Mouse (Mus musculus) gastrocnemius, postnatal 4 days (tissue): ENCODE measurements around the gene Nmnat3. TPM values are rescaled to one million over a fixed set of nuclear protein-coding genes. Genes with fewer than 3 reads are reported as not detected.

Experiments used
- DNase-seq, 2 experiments: peaks; one replicate each; pipeline ENCODE4 v3.0.0; 2021 to 2022; ENCODE audit warnings: low spot score in 2 of 2, mixed read lengths in 2 of 2
- total RNA-seq, 2 experiments: library from RNA; stranded (reverse); gene quantifications; 2 replicates each; pipeline ENCODE4 v1.2.3; 2021

The Nmnat3 gene
- total RNA-seq, 2 experiments from 2014 or later: 5.8 to 7.3 TPM

DNA sequence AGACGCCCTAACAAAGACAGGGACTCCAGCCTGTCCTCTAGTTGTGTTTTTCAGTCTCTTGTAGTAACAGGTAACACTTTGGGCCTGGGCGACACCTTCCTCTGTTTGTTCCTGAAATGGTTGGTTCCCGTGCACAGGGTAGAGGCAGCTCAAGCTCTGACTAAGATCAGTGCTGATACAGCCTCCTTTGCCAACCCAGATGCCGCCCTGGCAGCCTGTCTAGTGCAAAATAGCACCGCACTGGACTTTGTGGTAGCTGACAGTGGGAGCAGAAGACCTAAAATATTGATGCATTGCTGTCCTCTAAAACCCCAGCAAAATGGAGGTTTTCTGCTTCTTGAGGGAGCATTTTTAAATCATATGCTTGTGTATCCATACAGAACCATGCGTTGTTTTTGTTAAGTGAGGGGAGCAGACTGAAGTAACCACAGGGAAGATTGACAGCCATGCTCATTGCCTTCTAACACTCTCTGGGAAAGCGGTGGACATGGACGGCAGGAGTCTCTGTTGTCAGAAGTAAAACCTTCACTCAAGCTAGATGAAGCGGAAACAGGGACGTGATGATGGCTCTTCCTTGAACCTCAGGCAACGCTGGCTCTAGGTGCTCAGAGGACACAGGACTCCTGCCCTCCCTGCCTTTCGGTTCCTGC, 24.2 kb downstream of the Nmnat3 start:
- no peak for DNase-seq

DNA sequence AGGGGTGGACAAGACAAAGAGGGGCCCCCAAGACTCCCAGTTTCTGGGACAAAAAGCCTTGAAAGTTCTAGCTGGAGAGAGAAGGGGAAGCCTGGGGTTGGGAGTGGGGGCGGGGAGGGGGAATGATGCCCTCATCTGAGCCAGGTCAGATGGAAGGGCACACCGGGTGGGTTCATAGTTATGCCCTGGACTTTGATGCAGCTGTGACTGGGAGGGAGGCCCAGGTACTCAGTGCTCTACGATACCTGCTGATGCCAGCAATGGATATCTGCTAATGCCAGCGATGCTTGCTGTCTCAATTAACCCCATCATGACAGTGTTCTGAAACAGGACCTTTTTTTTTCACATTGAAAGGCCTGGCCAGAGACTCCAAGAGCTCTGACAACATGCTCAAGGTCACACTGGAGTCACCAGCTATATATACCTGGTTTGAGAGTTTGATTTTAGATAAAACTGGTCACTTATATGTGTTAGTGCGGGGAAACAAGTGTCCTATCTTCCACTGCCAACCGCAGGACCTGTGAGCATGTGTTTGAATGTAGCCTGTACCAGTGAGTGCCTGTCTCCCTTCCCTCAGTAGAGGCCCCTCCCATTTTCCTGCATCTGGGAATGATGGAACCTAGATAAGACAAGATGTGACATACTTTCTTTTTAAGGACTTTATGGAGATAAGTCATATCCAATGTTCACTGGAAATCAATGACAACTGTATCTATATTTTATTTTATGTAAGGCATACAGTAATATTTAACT, 25.6 kb downstream of the Nmnat3 start:
- no peak for DNase-seq

DNA sequence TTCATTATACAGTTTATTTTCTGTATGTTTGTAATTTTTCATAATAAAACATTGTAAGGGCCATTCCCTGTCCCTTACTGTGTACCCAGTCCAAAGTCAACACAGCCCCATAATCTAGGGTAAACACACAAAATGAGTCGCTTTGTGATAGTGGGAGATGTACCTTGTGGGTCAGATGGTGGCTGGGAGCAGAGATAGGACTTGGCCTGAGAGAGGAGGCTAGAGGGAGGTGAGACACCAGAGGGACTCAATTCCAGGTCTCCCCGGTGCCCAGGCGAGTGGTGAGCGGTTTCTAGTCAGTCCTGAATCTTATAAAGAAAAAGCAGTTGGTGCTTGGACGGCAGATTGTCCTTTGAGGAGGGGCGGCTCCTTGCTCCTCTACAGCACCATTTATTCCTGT, 26.4 kb downstream of the Nmnat3 start:
- no peak for DNase-seq

DNA sequence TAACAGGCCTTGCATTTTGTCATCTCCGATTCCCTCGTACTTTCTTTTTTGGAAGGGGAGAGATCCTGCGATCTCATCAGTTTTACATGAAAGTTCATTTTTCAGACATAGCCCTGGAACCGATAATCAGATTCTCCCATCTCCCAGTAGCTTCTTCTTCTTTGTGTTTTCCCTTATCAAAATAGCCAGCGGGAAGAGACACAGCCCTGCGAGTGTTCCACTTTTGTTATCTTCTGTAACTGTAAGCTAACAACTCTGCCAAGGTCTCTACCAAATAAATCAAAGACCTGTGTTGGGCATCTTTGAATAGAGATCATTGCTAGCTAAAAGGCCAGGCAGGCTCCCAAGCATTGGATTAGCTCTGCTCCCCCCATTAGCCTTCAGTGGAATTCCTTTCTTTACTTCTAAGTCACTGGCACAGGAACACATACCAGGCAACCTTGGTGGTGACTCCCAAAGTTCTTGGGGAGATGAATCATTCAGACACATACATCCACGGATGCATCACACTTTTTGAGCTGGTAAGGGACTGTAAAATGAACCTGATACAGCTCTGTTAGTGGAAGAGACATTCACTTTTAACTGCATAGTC, 26.9 kb downstream of the Nmnat3 start:
- DNase-seq: no peak

- DNase-seq: no peak
Observed at GRCm38 (mm10) chr9:98317897-98318296, 30.7 kb downstream of the Nmnat3 start.

DNA sequence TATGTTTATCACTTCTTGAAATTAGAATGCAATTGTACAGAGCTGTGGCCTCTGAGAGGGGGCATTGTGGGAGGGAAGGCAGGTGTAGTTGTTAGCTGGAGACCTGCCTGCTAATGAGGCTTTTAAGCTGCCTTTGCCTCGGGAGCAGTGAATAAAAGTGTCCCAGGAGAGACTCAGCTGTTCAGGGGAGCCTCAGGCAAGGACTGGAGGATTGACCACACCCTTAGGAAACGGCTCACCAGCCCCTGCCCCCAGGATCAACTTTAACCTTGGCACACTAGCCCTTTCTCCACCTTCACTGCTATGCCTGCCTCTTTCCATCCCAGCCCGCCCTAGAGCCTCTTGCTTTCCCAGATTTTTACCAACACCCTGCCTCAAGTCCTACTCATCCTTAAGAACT, 31.6 kb downstream of the Nmnat3 start:
- DNase-seq: no peak

DNA sequence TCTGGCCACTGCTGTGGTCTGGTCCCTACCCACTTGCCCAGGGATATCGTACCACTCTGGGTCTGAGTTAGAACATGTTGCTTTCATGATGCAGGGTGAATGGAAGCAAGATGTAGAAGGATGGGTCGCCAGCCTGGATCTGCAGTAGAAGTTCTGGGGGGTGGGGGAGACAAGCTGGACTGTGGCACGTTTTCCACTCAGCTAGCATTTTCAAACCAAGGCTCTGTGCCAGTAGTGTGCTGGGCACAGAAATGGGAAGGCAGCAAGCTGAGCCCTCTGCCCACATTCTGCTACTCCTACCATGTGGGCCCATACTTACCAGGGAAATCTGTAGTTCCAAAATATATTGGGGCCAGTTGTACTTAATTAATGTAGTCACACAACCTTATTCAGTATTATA, 33.5 kb downstream of the Nmnat3 start:
- DNase-seq: no peak

- DNase-seq: no peak
Observed at GRCm38 (mm10) chr9:98326088-98326487, 38.9 kb downstream of the Nmnat3 start.

DNA sequence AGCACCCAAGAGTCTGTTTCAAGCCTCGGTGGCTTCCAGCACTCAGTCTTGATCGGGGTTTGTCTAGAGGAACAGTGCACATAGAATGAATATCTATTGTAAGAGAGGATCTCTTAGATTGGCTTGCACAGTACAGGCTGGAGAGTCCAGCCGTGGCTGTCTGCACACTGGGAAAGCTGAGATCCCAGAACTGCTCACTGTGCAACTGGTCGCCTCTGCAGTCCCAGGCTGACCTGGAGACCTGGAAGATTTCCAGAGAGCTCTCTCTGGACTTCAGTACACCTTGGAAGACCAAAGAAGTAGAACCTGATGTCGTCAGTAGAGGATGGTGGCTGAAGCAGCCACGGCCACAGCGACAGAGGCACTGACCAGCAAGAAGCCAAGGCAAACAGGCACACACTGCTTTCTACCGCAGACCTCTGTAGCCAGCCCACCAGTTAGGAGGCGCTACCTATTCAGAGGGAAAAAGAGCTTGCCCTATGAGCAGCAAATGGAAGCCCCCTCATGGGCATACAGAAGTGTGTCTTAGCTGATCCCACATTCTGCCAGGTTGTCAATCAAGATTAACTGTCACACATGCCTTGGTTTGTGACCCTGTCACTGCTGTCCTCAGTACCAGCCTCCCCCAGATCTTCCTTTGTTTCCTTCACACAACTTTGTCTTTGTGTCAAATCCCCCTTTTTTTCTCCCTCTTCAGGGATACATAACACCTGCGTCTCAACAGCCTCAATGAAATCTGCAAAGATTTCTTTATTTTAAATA, 41.4 kb downstream of the Nmnat3 start:
- no peak for DNase-seq

DNA sequence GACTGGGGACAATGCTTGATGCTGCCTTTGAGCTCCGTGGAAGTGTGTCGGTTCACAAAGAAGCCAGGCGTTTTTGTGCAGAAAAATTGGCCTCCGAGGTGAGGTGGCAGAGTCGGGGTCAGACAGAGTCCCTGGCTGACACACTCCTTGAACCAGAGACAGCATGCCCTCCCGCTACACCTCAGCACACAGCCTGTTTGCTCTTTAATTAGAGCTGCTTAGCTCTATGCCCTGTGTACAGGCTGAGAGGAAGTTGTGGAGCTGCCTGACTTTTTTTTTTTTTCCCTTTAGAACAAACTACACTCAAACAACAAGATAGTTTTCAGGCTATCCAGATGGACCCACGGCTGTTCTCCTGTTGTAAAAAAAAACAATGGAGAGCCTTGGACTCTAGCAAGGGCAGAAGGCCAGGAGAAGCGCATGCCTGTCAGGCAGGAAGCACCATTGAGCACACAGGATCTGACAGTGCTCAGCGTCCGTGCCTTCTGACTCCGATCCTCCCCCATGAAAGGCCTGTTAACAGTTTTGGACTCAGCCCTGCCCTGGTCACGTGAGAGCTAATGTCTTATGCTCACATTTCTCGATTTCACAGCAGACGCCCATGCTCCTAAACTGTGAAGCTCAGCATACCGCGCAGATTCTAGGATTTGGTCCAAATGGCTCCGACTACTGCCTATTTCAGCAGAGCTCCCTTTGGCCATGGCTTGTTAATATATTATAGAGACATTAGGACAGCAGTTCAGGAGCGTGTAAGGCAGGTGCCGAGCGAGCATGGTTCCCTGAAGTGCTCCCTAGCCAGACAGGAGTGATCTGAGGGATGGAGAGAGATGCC, 42.3 kb downstream of the Nmnat3 start:
- DNase-seq: peak in 1 of 2 experiments; percentile 60

- no peak for DNase-seq
Observed at GRCm38 (mm10) chr9:98333219-98333754, 46.1 kb downstream of the Nmnat3 start.

- DNase-seq: no peak
Observed at GRCm38 (mm10) chr9:98337881-98338769, 50.9 kb downstream of the Nmnat3 start.

- no peak for DNase-seq
Observed at GRCm38 (mm10) chr9:98339971-98340370, 52.7 kb downstream of the Nmnat3 start.

DNA sequence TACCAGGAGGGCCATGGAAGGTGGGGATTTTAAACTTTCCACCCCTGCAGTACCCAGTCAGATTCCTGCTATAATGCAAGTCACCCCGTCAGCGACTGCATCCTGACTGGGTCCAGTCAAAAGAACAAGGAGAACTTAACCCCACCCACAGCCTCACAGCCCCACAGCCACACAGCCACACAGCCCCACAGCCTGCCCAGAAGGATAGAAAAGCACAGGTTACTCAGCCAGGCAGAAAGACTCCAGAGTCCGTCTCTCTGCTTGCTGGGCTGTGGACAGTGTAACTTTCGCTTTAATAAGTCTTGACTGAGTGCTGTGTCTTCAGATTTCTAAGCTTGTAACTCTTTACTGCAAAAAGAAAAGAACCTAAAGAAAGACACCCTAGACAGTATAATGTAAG, 53.2 kb downstream of the Nmnat3 start:
- no peak for DNase-seq

- no peak for DNase-seq
Observed at GRCm38 (mm10) chr9:98345840-98346239, 58.6 kb downstream of the Nmnat3 start.

DNA sequence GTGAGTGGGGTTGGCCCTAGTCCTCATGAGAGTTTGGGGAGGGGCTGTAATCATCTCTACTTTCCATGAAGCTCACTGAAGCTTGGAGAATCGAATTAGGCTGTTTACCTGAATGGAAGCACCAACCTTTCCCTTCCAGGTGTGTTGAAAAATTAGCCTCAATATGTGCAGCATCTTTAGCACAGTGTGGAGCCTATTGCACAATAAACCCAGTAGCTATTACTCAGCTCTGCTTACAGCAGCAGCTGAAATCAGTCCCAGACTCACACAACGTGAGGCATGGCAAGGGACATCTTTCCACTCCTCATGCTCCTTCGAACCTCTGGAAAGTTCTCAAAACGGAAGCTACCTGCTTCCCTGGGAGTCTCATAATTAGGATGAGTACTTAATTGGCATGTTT, 59.0 kb downstream of the Nmnat3 start:
- no peak for DNase-seq

DNA sequence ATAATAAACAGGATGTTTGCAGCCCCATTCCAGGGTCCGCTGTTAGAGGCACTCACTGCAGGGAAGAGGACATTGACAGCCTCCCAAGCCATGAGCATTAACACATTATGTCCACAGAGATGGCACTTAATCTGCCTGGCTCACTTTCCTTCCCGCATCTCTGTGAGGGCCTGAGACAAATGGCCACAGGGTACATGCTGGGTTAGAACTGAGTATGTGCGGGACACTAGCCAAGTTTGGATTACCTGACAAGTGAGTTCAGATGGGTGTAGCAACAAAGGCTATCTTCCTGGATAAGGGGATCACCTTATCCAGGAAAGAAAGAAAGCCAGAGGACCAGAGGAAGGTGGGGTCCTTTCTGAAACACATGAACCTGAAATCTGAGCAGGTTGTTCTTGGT, 59.8 kb downstream of the Nmnat3 start:
- no peak for DNase-seq

GRCm38 (mm10) chr9:98350318-98351144, 63.3 kb downstream of the Nmnat3 start:
- DNase-seq: no peak

GRCm38 (mm10) chr9:98352332-98352731, 65.1 kb downstream of the Nmnat3 start:
- DNase-seq: no peak
